Comparison of ENCODE assay signal across 21 mouse cellular contexts in the genomic region with DNA sequence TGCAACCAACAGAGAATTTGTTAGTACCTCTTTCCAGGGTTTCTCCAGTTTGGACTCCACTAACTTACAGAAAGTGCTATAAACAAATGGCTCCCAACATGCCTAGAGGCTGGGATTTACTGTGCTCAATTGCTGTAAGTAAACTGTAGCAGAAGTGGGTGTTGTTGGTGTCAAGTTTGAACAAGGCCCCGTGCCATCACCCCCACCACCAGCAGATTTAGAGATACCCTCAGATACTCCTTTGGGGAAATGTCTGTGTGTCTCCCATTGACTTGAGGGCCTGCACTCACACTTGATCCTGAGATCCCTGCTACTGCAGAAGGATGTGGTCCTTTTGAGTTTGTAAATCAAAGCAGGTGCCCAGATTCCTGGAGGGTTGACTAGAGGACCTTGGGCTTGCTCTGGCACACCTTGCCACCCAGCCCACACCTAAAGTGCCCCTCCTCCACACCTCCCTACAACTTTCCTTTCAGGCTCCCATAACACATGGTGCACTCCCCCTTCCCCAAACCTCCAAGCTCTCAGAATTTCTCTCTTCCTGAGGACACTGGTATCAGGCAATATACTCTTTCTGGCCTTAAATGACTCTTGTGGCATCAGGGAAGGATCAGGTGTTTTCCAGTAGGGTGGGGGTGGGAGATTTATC. TPM values are rescaled to one million over a fixed set of nuclear protein-coding genes. Genes with fewer than 3 reads are reported as not detected.
"Had no signal": no experiment of that assay in that cellular context is flagged by ENCODE, and none has a peak within 500 bp of the region (broad histone marks: within the 10 kb centered on the region; RNA-seq: fewer than 3 reads in every experiment).

No protein-coding gene starts in this region.

- H3K9me3 ChIP-seq: neural tube, embryonic 13.5 days; neural tube, embryonic 15.5 days; stomach, embryonic 15.5 days had no signal

- H3K27ac ChIP-seq: neural tube, embryonic 13.5 days; neural tube, embryonic 15.5 days; stomach, embryonic 15.5 days; stomach, postnatal 0 days had no signal

- H3K4me2 ChIP-seq: neural tube, embryonic 13.5 days; neural tube, embryonic 15.5 days; stomach, embryonic 15.5 days had no signal

- H3K36me3 ChIP-seq: neural tube, embryonic 13.5 days; neural tube, embryonic 15.5 days; stomach, embryonic 15.5 days had no signal

- H3K4me1 ChIP-seq: neural tube, embryonic 13.5 days; neural tube, embryonic 15.5 days; stomach, embryonic 15.5 days had no signal

- H3K27me3 ChIP-seq: neural tube, embryonic 13.5 days; neural tube, embryonic 15.5 days; stomach, embryonic 15.5 days had no signal

- H3K9ac ChIP-seq: neural tube, embryonic 13.5 days; neural tube, embryonic 15.5 days; stomach, embryonic 15.5 days had no signal

- H3K4me3 ChIP-seq: neural tube, embryonic 13.5 days; neural tube, embryonic 15.5 days; stomach, embryonic 15.5 days had no signal

- DNase-seq: retina, postnatal 1 day; right cerebral cortex, adult 18-20 months; right cerebral cortex, postnatal 14 days; right cerebral cortex, postnatal 25 days; right cerebral cortex, postnatal 4 days; spleen, adult 18-20 months; thymus, adult 18-20 months; thymus, adult 2 months; thymus, postnatal 14 days; thymus, postnatal 25 days; thymus, postnatal 36 days; thymus, postnatal 4 days had no signal

RNA-seq across cellular contexts. Expression of gene Clec2g, which starts 37.3 kb away (rescaled TPM):
- total RNA-seq: neutrophil, adult 5-6 weeks had no signal
- polyA plus RNA-seq: neural tube, embryonic 13.5 days; neural tube, embryonic 14.5 days; neural tube, embryonic 15.5 days; small intestine, adult 2 months; stomach, embryonic 14.5 days; testis, adult 2 months had no signal
